Mouse (Mus musculus): ENCODE measurements at regions not wholly inside any gene's neighbourhood (a gene's known extent, or its start where the extent isn't known, plus 50 kb on each side); places are given as distances from the start of the nearest gene placed in this dataset.

DNA sequence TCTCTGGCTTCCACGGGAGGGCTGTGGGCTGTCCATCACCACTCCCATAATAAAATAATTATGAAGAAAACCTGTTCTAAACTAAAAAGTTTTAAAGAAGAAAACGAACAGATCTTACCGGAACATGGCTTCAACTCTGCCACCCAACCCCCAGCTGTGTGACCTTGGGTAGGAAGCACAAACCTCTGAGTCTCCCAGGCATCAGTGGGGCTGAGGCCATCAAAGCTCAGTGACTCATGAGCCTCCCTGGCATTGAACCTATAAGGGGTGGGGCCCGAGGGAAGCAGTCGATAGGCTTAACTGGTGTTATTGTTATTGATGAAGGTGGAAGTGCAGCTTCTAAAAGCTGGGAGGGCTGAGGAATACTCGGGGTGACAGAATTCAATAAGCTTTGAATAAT, 83.1 kb upstream of the Zc3h12a start:
- H3K9ac ChIP-seq (replicated peaks; ENCODE audit: low read depth, low read length), result no peak overlapping the region

DNA sequence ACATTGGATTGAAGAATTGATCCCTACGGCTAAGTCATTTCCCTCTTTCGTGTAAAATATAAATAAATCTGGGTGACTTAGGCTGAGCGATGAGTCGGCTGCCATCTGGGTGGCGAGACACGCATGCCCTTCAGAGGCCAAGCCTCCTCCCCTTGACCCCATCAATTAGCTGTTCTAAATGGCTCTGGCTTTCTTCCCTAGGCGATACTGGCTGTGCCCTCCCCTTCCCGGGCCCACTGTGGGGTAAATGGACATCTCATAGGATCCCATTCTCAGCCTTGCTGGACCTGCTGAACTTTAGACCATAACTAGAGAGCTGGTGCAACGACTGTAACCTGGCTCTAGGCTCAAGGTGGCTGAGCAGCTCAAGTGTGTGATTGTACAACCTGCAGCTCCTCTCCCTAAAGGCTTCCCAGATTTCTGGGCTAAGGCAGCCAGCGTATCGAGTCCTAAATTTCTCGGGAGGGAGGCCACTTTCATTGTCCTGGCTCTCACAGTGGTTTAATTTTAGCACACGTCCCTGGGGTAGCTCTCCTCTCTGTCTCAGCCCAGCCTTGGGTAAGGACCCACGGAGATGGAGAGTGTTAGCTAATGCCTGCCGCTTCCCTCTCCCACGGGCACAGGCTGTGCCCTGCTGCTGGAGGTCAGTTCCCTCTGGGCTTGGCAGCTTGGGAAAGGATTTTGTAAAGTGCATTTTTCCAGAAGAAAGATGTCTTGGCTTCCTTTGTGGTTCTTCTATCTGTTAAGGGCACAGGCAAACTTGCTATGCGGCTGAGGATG, 80.7 kb upstream of the Zc3h12a start:
- H3K27me3 ChIP-seq (ENCODE audit: control insufficient read depth, insufficient read depth, low read length), result no peaks in the 10 kb centered on the region
- no peak overlapping the region for H3K27ac ChIP-seq (ENCODE audit: low read depth, low read length)
- H3K36me3 ChIP-seq (ENCODE audit: control insufficient read depth, insufficient read depth, low read length), result no peaks in the 10 kb centered on the region
- no peaks in the 10 kb centered on the region for H3K9me3 ChIP-seq (ENCODE audit: control insufficient read depth, low read length)
- no peak overlapping the region for H3K4me2 ChIP-seq (ENCODE audit: low read depth, low read length)
- no peaks in the 10 kb centered on the region for H3K4me1 ChIP-seq (ENCODE audit: control insufficient read depth, insufficient read depth, low read length)
- 43% methylated on average over 17 of the region's 17 CpGs for WGBS
- no peak for ATAC-seq (ENCODE audit: low read depth)
- H3K9ac ChIP-seq (replicated peaks; ENCODE audit: low read depth, low read length), result no peak overlapping the region
- no peak overlapping the region for H3K4me3 ChIP-seq (ENCODE audit: low read depth, low read length)

More for the DNA sequence above, 83.1 kb upstream of the Zc3h12a start:
- 83% methylated on average over 6 of the region's 6 CpGs for WGBS
- no peak for ATAC-seq (ENCODE audit: low read depth)
- no peaks in the 10 kb centered on the region for H3K36me3 ChIP-seq (ENCODE audit: control insufficient read depth, insufficient read depth, low read length)
- H3K9me3 ChIP-seq (ENCODE audit: control insufficient read depth, low read length), result no peaks in the 10 kb centered on the region; the same call in 1 of the 2 replicates
- no peak overlapping the region for H3K27ac ChIP-seq (ENCODE audit: low read depth, low read length)
- H3K4me3 ChIP-seq (ENCODE audit: low read depth, low read length), result no peak overlapping the region
- no peak overlapping the region for H3K4me2 ChIP-seq (ENCODE audit: low read depth, low read length)
- no peaks in the 10 kb centered on the region for H3K4me1 ChIP-seq (ENCODE audit: control insufficient read depth, insufficient read depth, low read length)
- H3K27me3 ChIP-seq (ENCODE audit: control insufficient read depth, insufficient read depth, low read length), result no peaks in the 10 kb centered on the region

DNA sequence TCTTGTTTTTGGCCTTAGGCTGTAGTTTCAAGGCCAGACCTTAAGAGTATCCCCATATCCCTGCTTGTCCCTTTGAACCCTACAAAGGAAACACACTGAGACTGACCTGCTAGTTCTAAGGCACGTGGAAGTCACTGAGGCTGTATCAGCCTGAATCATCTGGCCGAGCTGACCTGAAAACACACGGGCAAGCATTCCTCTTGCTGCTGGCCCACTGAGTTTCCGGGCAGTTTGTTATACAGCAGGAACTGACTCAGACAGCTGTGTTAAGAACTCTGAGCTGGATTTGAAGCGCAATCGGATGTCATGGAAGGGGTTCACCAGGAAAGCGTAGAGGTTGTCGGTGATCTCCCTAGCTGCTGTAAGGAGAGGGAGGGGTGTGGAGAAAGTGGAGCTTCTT, 75.9 kb upstream of the Zc3h12a start:
- Histone ChIP-seq H3K4me3 (ENCODE audit: low read depth, low read length) (no peak overlapping the region), H3K9me3 (ENCODE audit: control insufficient read depth, low read length) (no peaks in the 10 kb centered on the region), H3K27ac (ENCODE audit: low read depth, low read length) (no peak overlapping the region), H3K4me2 (ENCODE audit: low read depth, low read length) (no peak overlapping the region), H3K9ac (replicated peaks; ENCODE audit: low read depth, low read length) (no peak overlapping the region), H3K36me3 (ENCODE audit: control insufficient read depth, insufficient read depth, low read length) (no peaks in the 10 kb centered on the region), H3K4me1 (ENCODE audit: control insufficient read depth, insufficient read depth, low read length) (0 out of 2 replicates have a peak, but pooled peaks cover 2% of the 10 kb centered on the region), H3K27me3 (ENCODE audit: control insufficient read depth, insufficient read depth, low read length) (no peaks in the 10 kb centered on the region)
- WGBS, result 88% methylated on average over 8 of the region's 8 CpGs
- no peak for ATAC-seq (ENCODE audit: low read depth)

DNA sequence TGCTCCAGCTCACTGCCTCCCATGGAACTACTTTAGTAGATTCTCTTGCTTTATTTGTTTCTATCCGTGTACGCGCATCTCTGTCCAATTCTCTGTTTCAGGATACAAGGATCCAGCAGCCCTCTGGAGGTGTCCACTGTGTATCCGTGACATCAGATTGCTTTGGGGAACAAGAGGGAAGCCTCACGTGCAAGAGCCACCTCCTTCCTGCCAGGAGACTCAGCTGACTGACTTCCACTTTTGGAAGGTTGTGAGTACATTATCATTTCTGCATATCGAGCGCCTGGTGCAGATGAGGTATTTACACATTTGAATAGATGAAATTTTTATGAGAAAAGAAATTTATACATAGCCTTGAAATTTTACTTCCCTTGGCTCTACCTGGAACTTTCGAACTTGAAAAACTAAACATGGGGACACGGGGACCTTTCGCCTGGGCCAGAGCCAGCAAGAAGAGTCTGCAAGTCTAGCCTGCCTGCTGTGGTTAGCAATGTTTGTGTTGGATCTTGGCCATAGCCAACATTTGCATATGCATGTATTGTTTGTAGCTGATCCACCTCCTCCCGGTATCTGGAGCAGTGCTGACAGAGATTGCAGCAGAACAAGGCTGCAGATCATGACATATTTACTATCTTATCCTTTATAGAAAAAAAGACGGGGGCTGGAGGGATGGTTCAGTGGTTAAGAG, 74.1 kb upstream of the Zc3h12a start:
- no peak overlapping the region for H3K9ac ChIP-seq (replicated peaks; ENCODE audit: low read depth, low read length)
- no peaks in the 10 kb centered on the region for H3K27me3 ChIP-seq (ENCODE audit: control insufficient read depth, insufficient read depth, low read length)
- no peak overlapping the region for H3K27ac ChIP-seq (ENCODE audit: low read depth, low read length)
- no peak for ATAC-seq (ENCODE audit: low read depth)
- H3K9me3 ChIP-seq (ENCODE audit: control insufficient read depth, low read length), result no peaks in the 10 kb centered on the region
- 0 out of 2 replicates have a peak, but pooled peaks cover 2% of the 10 kb centered on the region for H3K4me1 ChIP-seq (ENCODE audit: control insufficient read depth, insufficient read depth, low read length)
- H3K4me3 ChIP-seq (ENCODE audit: low read depth, low read length), result no peak overlapping the region
- 72% methylated on average over 12 of the region's 12 CpGs for WGBS
- H3K36me3 ChIP-seq (ENCODE audit: control insufficient read depth, insufficient read depth, low read length), result no peaks in the 10 kb centered on the region
- no peak overlapping the region for H3K4me2 ChIP-seq (ENCODE audit: low read depth, low read length)

DNA sequence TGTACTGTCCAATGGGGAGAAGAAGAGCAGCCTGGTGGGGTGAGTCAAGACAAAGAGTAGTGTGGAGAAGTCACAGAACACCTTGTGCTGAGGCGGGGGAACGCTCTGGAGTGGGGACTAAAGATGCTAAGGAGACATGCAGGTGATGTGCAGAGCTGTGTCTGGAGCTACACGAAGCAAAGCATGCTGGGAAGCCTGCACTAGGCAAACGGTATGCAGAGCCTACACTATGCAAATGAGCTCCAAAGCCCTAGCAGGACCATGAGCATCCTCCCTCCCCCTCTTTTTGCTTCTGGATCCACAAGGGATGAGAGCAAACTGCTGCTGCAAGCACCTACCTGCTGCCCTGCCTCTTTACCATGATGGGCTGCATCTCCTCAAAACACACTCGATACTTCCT, 73.1 kb upstream of the Zc3h12a start:
- no peak overlapping the region for H3K4me2 ChIP-seq (ENCODE audit: low read depth, low read length)
- no peak for ATAC-seq (ENCODE audit: low read depth)
- 70% methylated on average over 5 of the region's 5 CpGs for WGBS

DNA sequence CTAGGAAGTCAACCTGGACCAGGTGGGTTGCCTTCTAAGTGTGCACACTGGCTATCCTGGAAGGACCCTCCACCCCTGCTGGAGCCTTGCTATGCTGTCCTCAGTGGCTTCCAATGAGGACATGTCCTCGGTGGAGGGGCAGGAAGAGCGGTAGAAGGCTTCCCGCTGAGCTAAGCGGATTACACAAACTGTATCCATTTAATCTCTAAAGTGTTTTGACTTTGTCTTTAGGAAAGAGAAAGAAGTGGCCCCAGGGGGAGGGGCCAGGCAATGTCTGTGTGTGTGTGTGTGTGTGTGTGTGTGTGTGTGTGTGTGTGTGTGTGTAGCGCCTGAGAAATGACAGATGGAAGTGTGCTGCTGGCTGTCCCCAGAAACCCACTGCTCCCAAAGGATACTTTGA, 71.6 kb upstream of the Zc3h12a start:
- no peak overlapping the region for H3K9ac ChIP-seq (replicated peaks; ENCODE audit: low read depth, low read length)
- no peaks in the 10 kb centered on the region for H3K36me3 ChIP-seq (ENCODE audit: control insufficient read depth, insufficient read depth, low read length)
- no peak overlapping the region for H3K27ac ChIP-seq (ENCODE audit: low read depth, low read length)
- H3K4me2 ChIP-seq (ENCODE audit: low read depth, low read length), result no peak overlapping the region
- ATAC-seq (ENCODE audit: low read depth), result no peak
- no peaks in the 10 kb centered on the region for H3K9me3 ChIP-seq (ENCODE audit: control insufficient read depth, low read length)
- no peaks in the 10 kb centered on the region for H3K27me3 ChIP-seq (ENCODE audit: control insufficient read depth, insufficient read depth, low read length)
- peaks cover 12% of the 10 kb centered on the region for H3K4me1 ChIP-seq (ENCODE audit: control insufficient read depth, insufficient read depth, low read length)
- 68% methylated on average over 5 of the region's 5 CpGs for WGBS
- H3K4me3 ChIP-seq (ENCODE audit: low read depth, low read length), result no peak overlapping the region

More for the DNA sequence above, 73.1 kb upstream of the Zc3h12a start:
- no peaks in the 10 kb centered on the region for H3K36me3 ChIP-seq (ENCODE audit: control insufficient read depth, insufficient read depth, low read length)
- no peak overlapping the region for H3K4me3 ChIP-seq (ENCODE audit: low read depth, low read length)
- no peak overlapping the region for H3K27ac ChIP-seq (ENCODE audit: low read depth, low read length)
- no peaks in the 10 kb centered on the region for H3K9me3 ChIP-seq (ENCODE audit: control insufficient read depth, low read length)
- H3K9ac ChIP-seq (replicated peaks; ENCODE audit: low read depth, low read length), result no peak overlapping the region
- peaks cover 2% of the 10 kb centered on the region; the same call in 1 of the 2 replicates for H3K4me1 ChIP-seq (ENCODE audit: control insufficient read depth, insufficient read depth, low read length)
- H3K27me3 ChIP-seq (ENCODE audit: control insufficient read depth, insufficient read depth, low read length), result no peaks in the 10 kb centered on the region

DNA sequence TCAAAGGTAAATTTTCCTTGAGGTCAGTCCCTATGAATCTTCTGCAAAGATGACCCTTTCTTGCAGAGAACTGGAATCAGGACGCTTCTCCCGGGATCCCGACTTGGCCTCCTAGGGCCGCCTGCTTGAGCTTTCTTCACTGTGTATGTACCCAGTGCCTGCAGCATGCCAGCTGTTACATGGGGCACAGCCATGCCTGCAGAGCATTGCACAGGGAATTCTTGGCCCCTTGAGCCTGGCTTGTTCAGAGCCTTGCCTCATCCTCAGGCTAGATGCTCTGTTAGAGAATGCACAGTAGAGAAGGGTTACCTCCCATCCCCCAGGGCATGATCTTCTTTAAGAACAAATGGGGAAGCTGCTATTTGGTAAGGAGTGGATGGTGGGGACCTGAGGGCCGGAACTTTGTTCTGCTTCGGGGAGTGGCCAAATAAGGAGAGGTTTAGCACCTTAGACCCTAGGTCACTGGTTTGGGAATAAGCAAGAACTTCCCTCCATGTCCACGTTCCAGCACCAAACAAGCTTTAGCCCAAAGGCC, 68.3 kb upstream of the Zc3h12a start:
- no peak overlapping the region for H3K4me2 ChIP-seq (ENCODE audit: low read depth, low read length)
- no peaks in the 10 kb centered on the region for H3K36me3 ChIP-seq (ENCODE audit: control insufficient read depth, insufficient read depth, low read length)
- H3K9me3 ChIP-seq (ENCODE audit: control insufficient read depth, low read length), result no peaks in the 10 kb centered on the region
- no peak overlapping the region for H3K27ac ChIP-seq (ENCODE audit: low read depth, low read length)
- no peak for ATAC-seq (ENCODE audit: low read depth)
- H3K4me3 ChIP-seq (ENCODE audit: low read depth, low read length), result no peak overlapping the region
- WGBS, result 47% methylated on average over 7 of the region's 7 CpGs
- no peaks in the 10 kb centered on the region for H3K27me3 ChIP-seq (ENCODE audit: control insufficient read depth, insufficient read depth, low read length)
- H3K4me1 ChIP-seq (ENCODE audit: control insufficient read depth, insufficient read depth, low read length), result peaks cover 16% of the 10 kb centered on the region
- no peak overlapping the region for H3K9ac ChIP-seq (replicated peaks; ENCODE audit: low read depth, low read length)

DNA sequence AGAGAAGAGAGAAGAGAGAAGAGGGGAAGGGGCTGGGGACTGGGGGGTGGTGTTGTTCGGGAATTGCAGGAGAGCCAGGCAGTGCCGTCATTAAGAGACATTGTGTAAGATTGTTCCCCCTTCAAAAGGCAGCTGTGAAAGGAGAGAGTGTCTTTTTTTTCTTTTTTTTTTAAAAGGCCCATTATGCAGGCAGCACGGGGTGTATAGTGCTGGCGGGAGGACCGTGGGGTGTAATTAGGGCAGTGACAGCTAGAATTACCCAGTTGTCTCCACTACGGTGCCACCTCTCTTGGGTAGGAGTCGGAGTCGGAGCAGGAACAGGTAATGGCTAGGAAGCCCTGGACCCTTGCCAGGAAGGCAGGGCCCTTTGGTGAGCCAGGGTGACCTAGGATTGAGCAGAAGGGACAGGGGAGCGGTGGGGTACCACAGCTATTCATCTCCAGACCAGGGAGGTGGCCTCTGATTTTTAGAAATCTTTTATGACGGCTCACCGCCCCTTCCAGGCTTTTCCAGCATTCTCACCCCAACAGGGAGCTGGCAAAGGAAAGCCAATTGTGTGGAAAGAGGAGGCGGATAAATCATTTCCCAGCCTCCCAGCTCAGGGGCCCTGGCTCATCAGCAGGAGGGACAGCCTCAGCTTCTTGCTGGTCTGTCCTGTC, 67.2 kb upstream of the Zc3h12a start:
- H3K27me3 ChIP-seq (ENCODE audit: control insufficient read depth, insufficient read depth, low read length), result no peaks in the 10 kb centered on the region
- no peak overlapping the region for H3K4me2 ChIP-seq (ENCODE audit: low read depth, low read length)
- peak overlapping the region; percentile 8; the same call in 1 of the 2 replicates for H3K27ac ChIP-seq (ENCODE audit: low read depth, low read length)
- H3K4me3 ChIP-seq (ENCODE audit: low read depth, low read length), result no peak overlapping the region
- 4% methylated on average over 12 of the region's 12 CpGs for WGBS
- ATAC-seq (ENCODE audit: low read depth), result peak; percentile 32; the same call in 1 of the 2 replicates
- H3K9me3 ChIP-seq (ENCODE audit: control insufficient read depth, low read length), result no peaks in the 10 kb centered on the region
- H3K4me1 ChIP-seq (ENCODE audit: control insufficient read depth, insufficient read depth, low read length), result peaks cover 13% of the 10 kb centered on the region
- no peak overlapping the region for H3K9ac ChIP-seq (replicated peaks; ENCODE audit: low read depth, low read length)
- no peaks in the 10 kb centered on the region for H3K36me3 ChIP-seq (ENCODE audit: control insufficient read depth, insufficient read depth, low read length)

Data from neural tube, embryonic 14.5 days (tissue).